ENCODE assay signal across 13 mouse cellular contexts in genomic region chr5:25296830-25297229, GRCm38 (mm10).
DNase-seq lines count a peak whose midpoint lies in the region; ATAC-seq and TF ChIP-seq lines count a peak whose summit lies in the region.
"Had no signal": no experiment of that assay in that cellular context is flagged by ENCODE, and none has a peak within 500 bp of the region (broad histone marks: within the 10 kb centered on the region; RNA-seq: fewer than 3 reads in every experiment).

No protein-coding gene starts in this region.

- ATAC-seq in midbrain, postnatal 0 days (ENCODE audit: low FRiP score) = no peak
- ATAC-seq in midbrain, embryonic 16.5 days = no peak; the same call in 1 of the 2 replicates
- 0 out of 2 replicates have a peak, but pooled peaks have one; percentile 52 for ATAC-seq in megakaryocyte-erythroid progenitor cell, adult 5-6 weeks (replicated peaks; ENCODE audit: low FRiP score, low TSS enrichment, poor library complexity, severe bottlenecking)
- ATAC-seq: forebrain, embryonic 15.5 days had no signal

- no peak overlapping the region for H3K4me3 ChIP-seq in midbrain, postnatal 0 days (ENCODE audit: low read depth, low read length)
- H3K4me3 ChIP-seq in midbrain, embryonic 16.5 days (ENCODE audit: low read depth, low read length) = no peak overlapping the region
- H3K4me3 ChIP-seq: forebrain, embryonic 15.5 days; hindbrain, embryonic 10.5 days; lung, embryonic 15.5 days had no signal

- 30% methylated on average over 3 of the region's 3 CpGs for WGBS in midbrain, postnatal 0 days
- WGBS in midbrain, embryonic 16.5 days = 28% methylated on average over 3 of the region's 3 CpGs

- no peak overlapping the region for H3K27ac ChIP-seq in midbrain, postnatal 0 days (ENCODE audit: low read depth, low read length)
- no peak overlapping the region for H3K27ac ChIP-seq in midbrain, embryonic 16.5 days (ENCODE audit: low read length)
- H3K27ac ChIP-seq: forebrain, embryonic 15.5 days; hindbrain, embryonic 10.5 days; lung, embryonic 15.5 days had no signal

- TF ChIP-seq CTCF in midbrain, postnatal 0 days (IDR thresholded peaks at IDR 0.05) = no peak

- H3K36me3 ChIP-seq in midbrain, postnatal 0 days (ENCODE audit: insufficient read depth, low read length) = peaks cover 29% of the 10 kb centered on the region
- peaks cover 21% of the 10 kb centered on the region for H3K36me3 ChIP-seq in midbrain, embryonic 16.5 days (ENCODE audit: control insufficient read depth, insufficient read depth, low read length)

- no peaks in the 10 kb centered on the region for H3K27me3 ChIP-seq in midbrain, postnatal 0 days (ENCODE audit: insufficient read depth, low read length)
- H3K27me3 ChIP-seq in midbrain, embryonic 16.5 days (ENCODE audit: control insufficient read depth, insufficient read depth, low read depth, low read length) = no peaks in the 10 kb centered on the region
- H3K27me3 ChIP-seq: forebrain, embryonic 15.5 days; lung, embryonic 15.5 days had no signal

- peak; percentile 3 for DNase-seq in embryo, embryonic 11 days
- DNase-seq in embryo, embryonic 10 days (ENCODE audit: low spot score) = no peak
- peak; percentile 2 for DNase-seq in midbrain, postnatal 0 days (ENCODE audit: low spot score)
- peak; percentile 77 for DNase-seq in fat pad, adult 2 months (ENCODE audit: extremely low read depth, low read depth, low spot score)
- no peak for DNase-seq in B cell, adult 2 months
- DNase-seq in spleen, postnatal 4 days (ENCODE audit: low spot score in 2 of 2) = no peak
- DNase-seq: cerebellum, postnatal 14 days; kidney, postnatal 25 days had no signal

- H3K4me2 ChIP-seq in midbrain, postnatal 0 days (ENCODE audit: low read depth, low read length, poor library complexity, severe bottlenecking) = no peak overlapping the region
- H3K4me2 ChIP-seq in midbrain, embryonic 16.5 days (ENCODE audit: low read length) = no peak overlapping the region
- H3K4me2 ChIP-seq: forebrain, embryonic 15.5 days; lung, embryonic 15.5 days had no signal

- H3K9me3 ChIP-seq in midbrain, postnatal 0 days (ENCODE audit: low read length) = no peaks in the 10 kb centered on the region
- H3K9me3 ChIP-seq in midbrain, embryonic 16.5 days (replicated peaks; ENCODE audit: control insufficient read depth, low read length, poor library complexity, severe bottlenecking) = no peaks in the 10 kb centered on the region
- H3K9me3 ChIP-seq: forebrain, embryonic 15.5 days; hindbrain, embryonic 10.5 days; lung, embryonic 15.5 days had no signal

- H3K9ac ChIP-seq in midbrain, postnatal 0 days (replicated peaks; ENCODE audit: low read length, poor library complexity, severe bottlenecking) = no peak overlapping the region
- H3K9ac ChIP-seq in midbrain, embryonic 16.5 days (ENCODE audit: low read depth, low read length) = no peak overlapping the region
- H3K9ac ChIP-seq: forebrain, embryonic 15.5 days; lung, embryonic 15.5 days had no signal

- H3K4me1 ChIP-seq in midbrain, postnatal 0 days (ENCODE audit: insufficient read depth, low read length) = no peaks in the 10 kb centered on the region
- no peaks in the 10 kb centered on the region for H3K4me1 ChIP-seq in midbrain, embryonic 16.5 days (ENCODE audit: control insufficient read depth, insufficient read depth, low read length)
- H3K4me1 ChIP-seq: hindbrain, embryonic 10.5 days; lung, embryonic 15.5 days had no signal

Comparison
In these comparisons a context has a peak if more than half of its experiments do, and no peak if none do; other contexts are left out.
1. DNase-seq: peak in embryo, embryonic 11 days (single experiment), midbrain, postnatal 0 days (single experiment) and fat pad, adult 2 months (single experiment); none in embryo, embryonic 10 days (single experiment), B cell, adult 2 months (0 of 2) and spleen, postnatal 4 days (0 of 2).